Mouse (Mus musculus) heart, adult 18-20 months (tissue): ENCODE measurements at regions not wholly inside any gene's neighbourhood (a gene's known extent, or its start where the extent isn't known, plus 50 kb on each side); places are given as distances from the start of the nearest gene placed in this dataset.
"Not testable (repeated sequence)": the region's sequence is repeated elsewhere in the genome, so short reads cannot be mapped to it uniquely, and the experiment has no call there.

Experiments used
- DNase-seq, 2 experiments: peaks; one replicate each; pipeline ENCODE4 v3.0.0; 2021 to 2022; ENCODE audit warnings: mixed read lengths in 1 of 2

- no peak for DNase-seq
Measured at GRCm38 (mm10) chr13:107578968-107579367, 465.3 kb upstream of the Smim15 start.

- no peak for DNase-seq
Measured at GRCm38 (mm10) chr13:107577809-107578208, 466.4 kb upstream of the Smim15 start.

DNA sequence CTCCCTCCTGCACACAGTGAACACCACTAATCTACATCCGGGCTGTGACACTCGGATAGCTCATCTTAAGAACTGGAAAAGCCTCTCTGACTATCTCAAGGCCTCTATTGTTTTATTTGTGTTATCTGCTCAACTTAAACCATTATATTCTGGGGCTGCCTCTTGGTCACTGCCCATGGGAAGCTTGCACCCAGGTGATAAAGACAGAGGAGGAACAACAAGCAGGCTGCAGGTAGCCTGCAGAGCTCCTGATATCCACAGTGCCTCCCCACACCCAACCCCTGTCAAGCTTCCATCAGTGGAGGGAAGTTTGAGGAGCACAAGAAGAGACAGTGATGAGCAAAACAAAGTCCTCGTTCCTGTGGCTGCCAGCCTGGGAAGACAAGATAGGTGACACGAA lies 467.0 kb upstream of the Smim15 start:
- no peak for DNase-seq

GRCm38 (mm10) chr13:107576701-107577100 lies 467.5 kb upstream of the Smim15 start:
- no peak for DNase-seq

- DNase-seq: no peak
Measured at GRCm38 (mm10) chr13:107575025-107575424, 469.2 kb upstream of the Smim15 start.

GRCm38 (mm10) chr13:107573499-107574355 lies 470.5 kb upstream of the Smim15 start:
- DNase-seq: no peak

DNA sequence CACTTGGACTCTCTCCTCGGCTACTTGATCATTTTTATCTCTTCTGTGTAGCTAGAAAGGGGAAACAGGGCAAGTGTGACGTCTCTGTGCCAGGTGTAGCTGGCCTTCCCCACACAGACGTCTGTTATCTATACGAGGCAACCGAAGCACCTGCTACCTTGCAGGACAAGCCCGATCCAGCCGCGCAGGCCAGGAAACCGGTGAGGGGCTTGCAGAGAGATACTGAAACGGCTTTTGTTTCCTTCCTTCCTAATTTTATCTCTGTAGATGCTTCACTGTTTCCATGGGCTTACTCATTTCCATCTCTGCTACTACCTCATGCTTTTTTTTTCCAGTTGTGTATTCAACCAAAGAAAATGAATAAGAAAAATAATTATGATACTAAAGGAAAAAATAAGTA lies 472.7 kb upstream of the Smim15 start:
- no peak for DNase-seq

- no peak for DNase-seq
Measured at GRCm38 (mm10) chr13:107569477-107569876, 474.8 kb upstream of the Smim15 start.

DNA sequence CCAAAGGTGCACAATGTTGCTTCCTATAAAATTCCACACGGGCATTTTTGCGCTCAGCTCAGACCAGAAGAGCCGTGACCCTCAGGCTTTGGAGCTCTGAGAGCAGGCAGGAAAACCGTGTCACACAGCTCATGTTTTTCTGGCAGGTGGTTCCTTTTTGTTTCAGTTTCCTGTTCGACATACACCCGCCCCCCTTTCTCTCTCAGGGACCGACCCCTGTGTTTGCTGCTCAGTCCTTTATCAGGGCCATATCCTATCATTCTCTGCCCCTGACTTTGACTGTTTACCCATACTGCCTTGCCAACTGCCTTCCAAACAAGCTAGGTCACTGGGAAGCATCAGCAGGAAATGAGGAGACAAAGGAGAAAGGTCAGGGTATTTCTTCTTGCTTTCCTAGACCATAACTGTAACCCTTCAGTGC lies 475.5 kb upstream of the Smim15 start:
- peak; percentile 6 to 23 for DNase-seq

DNA sequence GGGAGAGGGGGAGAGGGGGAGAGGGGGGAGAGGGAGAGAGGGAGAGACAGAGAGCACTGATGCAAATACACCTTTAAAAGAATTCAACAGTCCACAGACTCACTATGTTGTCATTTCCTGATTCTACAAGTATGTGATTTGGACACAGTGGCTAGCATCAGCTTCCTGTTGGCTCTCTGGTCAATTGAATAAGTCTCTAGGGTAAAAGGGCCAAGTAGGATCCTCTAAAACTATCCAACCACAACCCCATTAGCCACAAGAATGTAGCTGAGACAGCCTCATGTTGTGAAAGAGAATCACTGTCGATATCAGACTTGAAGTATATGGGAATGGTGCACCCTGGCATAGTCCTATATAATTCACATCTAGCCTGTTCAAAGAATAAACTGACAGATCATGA lies 481.8 kb upstream of the Smim15 start:
- DNase-seq: no peak

DNA sequence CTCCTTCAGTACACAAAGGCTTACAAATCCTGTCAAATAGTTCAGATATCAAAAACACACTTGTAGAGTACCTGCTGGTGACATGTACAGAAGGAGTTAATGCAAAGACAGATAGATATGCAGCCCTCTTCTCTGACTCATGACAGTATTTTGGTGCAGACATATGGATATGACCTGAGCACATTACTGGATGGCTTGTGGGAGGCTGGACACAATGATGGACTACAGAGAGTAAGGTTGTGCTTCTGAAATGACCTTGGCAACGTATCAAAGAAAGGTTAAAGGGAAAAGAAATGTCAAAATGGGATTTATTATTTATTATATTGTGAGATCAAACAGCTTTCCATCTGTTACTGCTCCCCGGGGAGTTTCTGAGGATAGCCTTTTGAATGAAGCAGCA lies 482.7 kb upstream of the Smim15 start:
- DNase-seq: no peak

GRCm38 (mm10) chr13:107555958-107556357 lies 488.3 kb upstream of the Smim15 start:
- DNase-seq: no peak

- no peak for DNase-seq
Measured at GRCm38 (mm10) chr13:107554091-107554490, 490.2 kb upstream of the Smim15 start.

GRCm38 (mm10) chr13:107552165-107552564 lies 492.1 kb upstream of the Smim15 start:
- DNase-seq: no peak

- DNase-seq: not testable (repeated sequence)
Measured at GRCm38 (mm10) chr13:107549995-107550394, 494.3 kb upstream of the Smim15 start.

- no peak for DNase-seq
Measured at GRCm38 (mm10) chr13:107547073-107547472, 497.2 kb upstream of the Smim15 start.

GRCm38 (mm10) chr13:107546181-107546900 lies 497.9 kb upstream of the Smim15 start:
- no peak for DNase-seq

DNA sequence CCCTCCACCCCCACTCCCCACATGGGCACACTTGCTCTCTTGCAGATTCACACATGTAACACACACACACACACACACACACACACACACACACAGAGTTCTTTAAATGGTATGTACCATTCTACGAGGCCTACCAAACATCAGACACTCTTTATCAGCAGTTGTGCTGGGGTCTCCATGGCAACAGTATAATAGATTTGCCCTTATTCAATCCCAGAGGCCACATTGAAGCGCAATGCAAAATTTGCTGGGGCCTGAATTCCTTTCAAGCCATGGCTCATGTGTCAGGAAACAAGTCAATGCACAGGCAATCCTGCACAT lies 502.7 kb upstream of the Smim15 start:
- DNase-seq: no peak

DNA sequence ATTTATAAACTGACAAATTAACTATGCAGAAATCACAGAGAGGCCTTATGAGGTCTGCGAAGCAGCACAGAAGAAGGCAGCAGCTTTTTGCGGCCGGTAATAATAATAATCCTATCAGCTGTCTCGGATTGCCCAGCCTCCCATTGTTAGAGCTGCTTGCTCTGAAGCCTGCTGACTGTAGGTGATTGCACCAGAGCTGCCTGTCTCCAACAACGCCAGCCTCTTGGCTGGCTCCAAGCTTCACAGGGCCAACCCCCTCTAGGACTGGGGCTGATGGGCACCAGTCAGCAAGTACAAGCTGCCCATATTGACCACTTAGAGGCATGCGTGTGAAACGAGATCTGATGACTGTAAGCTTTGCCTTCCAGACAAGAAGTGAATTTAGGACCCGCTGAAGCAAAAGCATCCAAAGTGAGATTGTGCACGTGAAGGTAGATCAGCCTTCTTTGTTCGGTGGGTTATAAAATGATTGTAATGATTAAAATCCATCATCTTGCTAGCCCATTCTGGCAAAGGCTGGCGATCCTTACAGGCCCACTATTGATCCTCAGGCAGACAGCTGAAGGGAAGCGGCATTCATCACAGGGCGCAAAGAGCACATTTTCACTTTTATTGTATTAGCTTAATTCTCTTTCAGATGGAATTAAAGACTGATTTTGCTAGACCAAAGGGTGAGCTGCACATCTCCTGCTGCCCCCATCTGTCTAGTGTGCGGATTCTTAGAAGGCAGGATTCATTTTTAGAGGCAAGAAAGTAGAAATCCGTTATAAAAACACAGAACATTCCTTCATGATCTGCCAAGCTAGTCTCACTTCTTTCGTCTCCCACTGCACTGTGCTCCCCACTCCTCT lies 503.2 kb upstream of the Smim15 start:
- no peak for DNase-seq

DNA sequence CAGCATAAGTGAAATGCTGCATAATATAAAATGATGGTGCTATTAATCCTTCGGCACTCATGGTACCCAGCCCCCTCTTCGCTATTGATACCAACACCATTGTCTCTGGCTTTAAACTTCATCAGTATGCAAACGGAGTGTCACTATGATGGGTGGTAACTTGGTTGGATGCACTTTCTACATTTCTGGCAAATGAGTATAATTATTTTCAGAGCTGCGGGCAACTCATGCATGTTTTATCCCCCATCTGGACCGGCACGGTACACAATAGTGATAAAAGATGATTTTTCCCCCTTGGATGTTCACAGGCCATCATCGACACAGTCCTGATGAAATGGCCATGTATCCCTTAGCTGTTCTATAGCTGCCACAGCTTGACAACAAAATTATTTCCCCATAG lies 503.9 kb upstream of the Smim15 start:
- no peak for DNase-seq

DNA sequence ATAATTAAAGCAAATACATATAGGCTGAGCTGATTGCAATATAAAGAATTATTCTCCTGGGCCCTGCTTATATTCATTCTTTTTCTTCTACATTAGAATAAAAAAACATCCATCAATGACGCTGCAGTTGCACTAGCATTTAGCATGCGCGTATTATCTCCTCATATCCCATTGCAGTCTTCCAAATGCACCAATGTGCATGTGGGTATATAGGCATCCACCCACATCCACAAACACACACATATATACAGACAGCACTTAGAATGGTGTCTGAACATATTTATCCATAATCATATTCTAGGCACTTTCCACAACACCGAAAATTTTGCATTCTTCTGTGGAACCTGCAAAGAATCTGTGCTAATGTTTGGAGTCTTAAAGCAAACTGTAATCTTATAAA lies 504.4 kb upstream of the Smim15 start:
- no peak for DNase-seq

GRCm38 (mm10) chr13:107539326-107539725 lies 504.9 kb upstream of the Smim15 start:
- DNase-seq: no peak

GRCm38 (mm10) chr13:107535213-107535612 lies 509.0 kb upstream of the Smim15 start:
- no peak for DNase-seq
